In the genomic region with DNA sequence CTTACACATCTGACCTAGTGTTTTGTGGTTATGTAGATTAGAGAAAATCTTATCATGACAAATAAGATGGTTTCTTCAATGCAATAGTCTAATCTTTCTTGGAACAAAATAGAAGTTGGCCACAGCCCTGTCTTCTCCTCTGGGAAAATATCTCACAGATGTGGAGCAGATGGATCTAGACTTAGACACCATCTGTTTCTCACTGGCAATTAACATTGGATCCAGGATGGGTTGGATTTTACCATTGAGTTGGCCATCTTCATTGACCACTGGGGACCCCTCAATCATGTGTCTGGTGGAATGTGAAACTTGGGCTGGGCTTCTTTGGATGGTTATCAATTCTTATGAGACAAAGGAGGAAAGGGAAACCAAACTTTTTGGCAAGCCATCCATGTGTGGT, we compare ENCODE assay signal across 20 mouse cellular contexts.
DNase-seq lines count a peak whose midpoint lies in the region; ATAC-seq and TF ChIP-seq lines count a peak whose summit lies in the region.
"Had no signal": no experiment of that assay in that cellular context is flagged by ENCODE, and none has a peak within 500 bp of the region (broad histone marks: within the 10 kb centered on the region; RNA-seq: fewer than 3 reads in every experiment).

No protein-coding gene starts in this region.

- H3K36me3 ChIP-seq in limb, embryonic 14.5 days (ENCODE audit: control insufficient read depth, insufficient read depth, low read length): no peaks in the 10 kb centered on the region
- no peaks in the 10 kb centered on the region for H3K36me3 ChIP-seq in limb, embryonic 10.5 days
- H3K36me3 ChIP-seq in forebrain, embryonic 12.5 days (replicated peaks): no peaks in the 10 kb centered on the region
- H3K36me3 ChIP-seq: embryonic facial prominence, embryonic 15.5 days; hindbrain, embryonic 15.5 days; kidney, embryonic 15.5 days had no signal

- no peak for TF ChIP-seq CTCF in gastrocnemius, adult 2 months (IDR thresholded peaks at IDR 0.05)

- H3K4me2 ChIP-seq in limb, embryonic 14.5 days (replicated peaks; ENCODE audit: low read depth, low read length, severe bottlenecking): no peak overlapping the region
- no peak overlapping the region for H3K4me2 ChIP-seq in forebrain, embryonic 12.5 days
- H3K4me2 ChIP-seq: embryonic facial prominence, embryonic 15.5 days; hindbrain, embryonic 15.5 days; kidney, embryonic 15.5 days had no signal

- intact Hi-C loops in gastrocnemius, adult 2 months (cut with DNase I): no loop called here
- intact Hi-C loops in heart, postnatal 36 days (cut with DNase I): no loop called here

- ATAC-seq in limb, embryonic 14.5 days (ENCODE audit: low FRiP score, low read depth): no peak
- ATAC-seq in forebrain, embryonic 12.5 days (ENCODE audit: low FRiP score): no peak
- ATAC-seq: activated CD4-positive, CD25-positive, alpha-beta regulatory T cell, adult 4 months; forebrain, embryonic 16.5 days; intestine, embryonic 16.5 days; Patski had no signal

- TF ChIP-seq POLR2A in limb, embryonic 14.5 days (IDR thresholded peaks at IDR 0.05; ENCODE audit: borderline replicate concordance, extremely low read depth, insufficient read depth, insufficient read length): no peak

- H3K27ac ChIP-seq in gastrocnemius, adult 2 months: no peak overlapping the region
- H3K27ac ChIP-seq in limb, embryonic 14.5 days (replicated peaks; ENCODE audit: low read depth, low read length): no peak overlapping the region
- H3K27ac ChIP-seq in limb, embryonic 10.5 days: no peak overlapping the region
- H3K27ac ChIP-seq in forebrain, embryonic 12.5 days: no peak overlapping the region
- H3K27ac ChIP-seq: embryonic facial prominence, embryonic 15.5 days; heart, adult 2 months; hindbrain, embryonic 15.5 days; kidney, embryonic 15.5 days had no signal

- H3K9ac ChIP-seq in limb, embryonic 14.5 days (ENCODE audit: low read depth, low read length, severe bottlenecking): no peak overlapping the region
- H3K9ac ChIP-seq in forebrain, embryonic 12.5 days: no peak overlapping the region
- H3K9ac ChIP-seq: embryonic facial prominence, embryonic 15.5 days; hindbrain, embryonic 15.5 days; kidney, embryonic 15.5 days had no signal

- no peaks in the 10 kb centered on the region for H3K27me3 ChIP-seq in limb, embryonic 14.5 days (ENCODE audit: control insufficient read depth, insufficient read depth, low read length)
- no peaks in the 10 kb centered on the region for H3K27me3 ChIP-seq in limb, embryonic 10.5 days (ENCODE audit: low read depth, poor library complexity, severe bottlenecking)
- no peaks in the 10 kb centered on the region for H3K27me3 ChIP-seq in forebrain, embryonic 12.5 days
- H3K27me3 ChIP-seq: embryonic facial prominence, embryonic 15.5 days; hindbrain, embryonic 15.5 days; kidney, embryonic 15.5 days; Patski had no signal

- no peaks in the 10 kb centered on the region for H3K4me1 ChIP-seq in limb, embryonic 14.5 days (ENCODE audit: control insufficient read depth, insufficient read depth, low read length)
- no peaks in the 10 kb centered on the region for H3K4me1 ChIP-seq in limb, embryonic 10.5 days
- no peaks in the 10 kb centered on the region for H3K4me1 ChIP-seq in forebrain, embryonic 12.5 days
- H3K4me1 ChIP-seq: embryonic facial prominence, embryonic 15.5 days; hindbrain, embryonic 15.5 days; kidney, embryonic 15.5 days had no signal

- H3K4me3 ChIP-seq in gastrocnemius, adult 2 months: no peak overlapping the region
- no peak overlapping the region for H3K4me3 ChIP-seq in limb, embryonic 14.5 days (replicated peaks; ENCODE audit: low read length)
- H3K4me3 ChIP-seq in limb, embryonic 10.5 days: no peak overlapping the region
- no peak overlapping the region for H3K4me3 ChIP-seq in forebrain, embryonic 12.5 days (replicated peaks)
- H3K4me3 ChIP-seq: embryonic facial prominence, embryonic 15.5 days; heart, adult 2 months; hindbrain, embryonic 15.5 days; kidney, embryonic 15.5 days had no signal

- DNase-seq in gastrocnemius, adult 2 months: peak; percentile 27
- no peak for DNase-seq in gastrocnemius, postnatal 4 days (ENCODE audit: low spot score in 2 of 2)
- peak; percentile 56 for DNase-seq in heart, adult 8-10 months (ENCODE audit: low spot score)
- no peak for DNase-seq in heart, postnatal 36 days
- peak; percentile 32 for DNase-seq in limb, embryonic 14.5 days (ENCODE audit: low spot score)
- DNase-seq in limb, embryonic 10.5 days (ENCODE audit: low spot score): no peak
- no peak for DNase-seq in embryo, embryonic 11 days
- DNase-seq: adrenal gland, adult 2 months; adrenal gland, postnatal 25 days; cerebellum, adult 2 months; kidney, adult 2 months had no signal

- no peaks in the 10 kb centered on the region for H3K9me3 ChIP-seq in limb, embryonic 14.5 days (ENCODE audit: control insufficient read depth, low read length)
- H3K9me3 ChIP-seq in limb, embryonic 10.5 days (replicated peaks): no peaks in the 10 kb centered on the region
- H3K9me3 ChIP-seq in forebrain, embryonic 12.5 days: no peaks in the 10 kb centered on the region
- H3K9me3 ChIP-seq: embryonic facial prominence, embryonic 15.5 days; hindbrain, embryonic 15.5 days; kidney, embryonic 15.5 days had no signal

Comparison
In these comparisons a context has a peak if more than half of its experiments do, and no peak if none do; other contexts are left out.
1. DNase-seq: peak in gastrocnemius, adult 2 months (single experiment), heart, adult 8-10 months (single experiment) and limb, embryonic 14.5 days (single experiment); none in gastrocnemius, postnatal 4 days (0 of 2), heart, postnatal 36 days (0 of 2), limb, embryonic 10.5 days (single experiment) and embryo, embryonic 11 days (single experiment).